Mouse (Mus musculus) midbrain, embryonic 13.5 days (tissue): ENCODE results near the gene Ptcra. TPM values are rescaled to one million over a fixed set of nuclear protein-coding genes. Genes with fewer than 3 reads are reported as not detected.
"Not testable (repeated sequence)": the region's sequence is repeated elsewhere in the genome, so short reads cannot be mapped to it uniquely, and the experiment has no call there.

ENCODE experiments used
- ATAC-seq: fragments of 200-750 bp; cut with Nextera tagmentation; 2 replicates; pipeline ENCODE4 v1.8.0; 2017; ENCODE audit warnings: mild to moderate bottlenecking, moderate TSS enrichment, moderate library complexity
- H3K27ac ChIP-seq: fragments of 300-500 bp; sonication (generic); 2 replicates; pipeline ENCODE4 v1.5.1; 2015; ENCODE audit warnings: inconsistent platforms, mild to moderate bottlenecking, moderate library complexity
- H3K27me3 ChIP-seq: fragments of 300-500 bp; sonication (generic); 2 replicates; pipeline ENCODE4 v1.6.1; 2015; ENCODE audit warnings: mild to moderate bottlenecking, inconsistent platforms
- H3K36me3 ChIP-seq: fragments of 300-500 bp; sonication (generic); 2 replicates; pipeline ENCODE4 v1.6.1; 2015; ENCODE audit warnings: mild to moderate bottlenecking, inconsistent platforms
- H3K4me1 ChIP-seq: fragments of 300-500 bp; sonication (generic); replicated peaks from 2 replicates; pipeline ENCODE4 v1.6.1; 2015; ENCODE audit warnings: inconsistent platforms
- H3K4me2 ChIP-seq: fragments of 300-500 bp; sonication (generic); replicated peaks from 2 replicates; pipeline ENCODE4 v1.6.1; 2015; ENCODE audit warnings: moderate library complexity, mild to moderate bottlenecking, inconsistent platforms
- H3K4me3 ChIP-seq: fragments of 300-500 bp; sonication (generic); replicated peaks from 2 replicates; pipeline ENCODE4 v1.5.1; 2015; ENCODE audit warnings: mild to moderate bottlenecking, inconsistent platforms
- H3K9ac ChIP-seq: fragments of 300-500 bp; sonication (generic); replicated peaks from 2 replicates; pipeline ENCODE4 v1.6.1; 2015; ENCODE audit warnings: mild to moderate bottlenecking, inconsistent platforms
- H3K9me3 ChIP-seq: fragments of 300-500 bp; sonication (generic); 2 replicates; pipeline ENCODE4 v1.6.1; 2016; ENCODE audit warnings: mild to moderate bottlenecking, inconsistent platforms
- WGBS: fragments of 180-500 bp; shearing (Covaris S2); methylation state at CpG from one replicate; pipeline ENCODE4 v1.1.7; 2015; 5-methylcytosine and 5-hydroxymethylcytosine counted together
- polyA plus RNA-seq: library from polyadenylated mRNA; unstranded; fragments of >200 nt; fragmentation: Nextera tagmentation; extraction: Ambion mirVana; gene quantifications from 2 replicates; pipeline ENCODE4 v1.2.1, GENCODE M21; 2015

Gene Ptcra
- polyA plus RNA-seq: 0.24 and 0.46 TPM in 2 replicates

DNA sequence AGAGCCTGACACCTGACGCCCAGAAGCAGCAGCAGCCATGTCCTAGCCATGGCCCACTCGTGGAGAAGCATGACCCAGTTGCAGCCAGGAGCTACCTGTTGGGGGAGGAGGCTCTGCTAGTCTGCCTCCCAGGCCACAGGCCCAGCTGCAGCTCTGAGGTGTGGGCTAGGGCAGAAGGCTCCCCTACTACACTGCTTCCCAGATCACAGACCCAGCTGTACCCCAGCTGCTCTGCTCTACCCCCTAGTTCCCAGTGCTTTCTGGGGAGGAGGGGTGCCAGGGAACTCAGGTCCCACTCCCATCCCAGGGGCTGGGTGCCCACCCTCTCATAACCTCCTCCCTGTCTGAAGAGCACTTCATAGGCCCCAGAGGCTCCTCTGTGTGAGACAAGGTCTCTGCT, at the start of gene Ptcra:
Gene Ptcra (minus strand): TSS at position 169 of the 400 bp plus-strand sequence.
- no peak for ATAC-seq
- H3K27ac ChIP-seq: no peak within 1 kb of the TSS
- no peaks in the 10 kb centered on the region for H3K4me1 ChIP-seq
- no peak within 1 kb of the TSS for H3K9ac ChIP-seq
- H3K4me3 ChIP-seq: no peak within 1 kb of the TSS
- no peaks in the 10 kb centered on the region for H3K27me3 ChIP-seq
- 57% methylated on average over 2 of the region's 2 CpGs for WGBS
- H3K4me2 ChIP-seq: no peak within 1 kb of the TSS
- H3K9me3 ChIP-seq: no peaks in the 10 kb centered on the region
- H3K36me3 ChIP-seq: no peaks in the 10 kb centered on the region

DNA sequence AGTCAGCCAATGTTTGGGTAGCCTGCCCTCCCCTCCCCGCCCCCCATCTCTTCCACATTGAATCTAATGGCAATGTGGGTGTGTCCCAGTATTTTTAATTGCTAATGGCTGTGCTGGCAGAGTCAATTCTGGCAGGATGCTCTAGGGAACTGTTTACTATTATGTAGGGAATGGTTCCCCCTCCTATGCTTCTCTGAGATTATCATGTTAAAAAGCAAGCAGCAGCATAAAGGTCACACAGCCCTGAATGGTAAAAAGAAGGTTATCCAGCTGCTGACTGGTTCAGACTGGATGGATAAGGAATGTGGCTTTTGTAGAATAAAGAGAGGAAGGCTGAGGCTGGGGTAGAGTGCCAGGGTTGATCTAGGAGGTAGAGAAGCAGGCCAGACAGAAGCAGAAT, 48.9 kb upstream of the Ptcra start:
- 94% methylated on average over 1 of the region's 1 CpGs for WGBS
- peaks cover 71% of the 10 kb centered on the region for H3K36me3 ChIP-seq

DNA sequence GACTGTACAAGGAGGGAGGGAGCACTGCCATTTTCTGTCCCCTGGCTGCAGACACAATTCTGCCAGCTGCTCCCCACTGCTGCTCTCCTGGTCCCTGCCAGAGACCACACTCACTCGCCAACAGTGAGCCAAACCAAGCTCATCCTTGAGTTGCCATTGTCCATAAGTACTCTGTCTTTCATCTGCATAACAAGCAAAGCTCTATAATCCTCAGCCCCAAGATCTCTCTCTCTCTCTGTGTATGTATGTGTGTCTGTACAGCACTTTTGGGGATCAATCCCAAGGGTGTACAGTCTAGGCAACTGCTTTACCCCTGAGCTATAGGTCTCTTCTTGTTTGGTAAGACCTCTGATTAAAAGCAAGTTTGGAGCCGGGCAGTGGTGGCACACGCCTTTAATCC, 47.2 kb upstream of the Ptcra start:
- 73% methylated on average over 3 of the region's 3 CpGs for WGBS
- Histone ChIP-seq H3K27me3 (no peaks in the 10 kb centered on the region), H3K9ac (no peak overlapping the region), H3K4me3 (no peak overlapping the region), H3K4me2 (no peak overlapping the region), H3K27ac (no peak overlapping the region), H3K36me3 (peaks cover 81% of the 10 kb centered on the region), H3K9me3 (no peaks in the 10 kb centered on the region), H3K4me1 (no peaks in the 10 kb centered on the region)
- no peak for ATAC-seq

More for the DNA sequence above, 48.9 kb upstream of the Ptcra start:
- H3K4me1 ChIP-seq: no peaks in the 10 kb centered on the region
- H3K27me3 ChIP-seq: no peaks in the 10 kb centered on the region
- ATAC-seq: no peak
- no peak overlapping the region for H3K4me2 ChIP-seq
- no peaks in the 10 kb centered on the region for H3K9me3 ChIP-seq
- no peak overlapping the region for H3K4me3 ChIP-seq
- H3K27ac ChIP-seq: no peak overlapping the region
- H3K9ac ChIP-seq: no peak overlapping the region

DNA sequence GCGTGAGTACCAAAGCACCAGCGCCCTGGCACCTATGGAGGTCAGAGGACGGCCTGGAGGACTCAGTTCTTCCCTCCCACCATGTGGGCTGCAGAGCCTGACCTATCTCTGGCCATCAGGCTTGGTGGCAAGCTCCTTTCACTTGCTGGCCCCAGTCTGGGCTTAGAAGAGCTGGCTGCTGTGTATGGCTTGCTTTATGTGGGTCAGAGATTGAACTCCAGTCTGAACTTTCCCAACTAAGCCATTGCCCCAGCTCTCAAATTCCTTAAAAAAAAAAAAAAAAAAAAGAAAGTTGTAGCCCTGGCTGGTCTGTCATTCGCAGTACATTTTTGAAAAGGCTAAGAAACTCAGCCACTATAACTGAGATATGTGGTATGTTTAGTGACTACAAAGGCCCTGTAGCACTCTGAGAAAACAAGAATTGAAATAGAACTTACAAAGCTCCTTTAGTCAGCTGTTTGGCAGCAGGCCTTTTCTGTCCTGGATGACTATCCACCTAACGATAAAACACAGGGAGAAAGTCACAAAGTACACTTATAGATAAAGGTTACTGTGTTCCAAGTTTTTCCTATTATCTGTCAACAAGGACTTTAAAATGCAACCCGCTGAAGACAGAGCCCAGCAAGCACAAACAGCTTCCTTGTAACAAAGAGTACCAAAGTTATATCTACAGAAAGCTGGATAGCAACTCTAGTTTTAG, 45.8 kb upstream of the Ptcra start:
- no peaks in the 10 kb centered on the region for H3K27me3 ChIP-seq
- H3K9ac ChIP-seq: no peak overlapping the region
- H3K27ac ChIP-seq: no peak overlapping the region
- ATAC-seq: no peak
- no peak overlapping the region for H3K4me2 ChIP-seq
- H3K9me3 ChIP-seq: no peaks in the 10 kb centered on the region
- WGBS: 91% methylated on average over 6 of the region's 6 CpGs
- peaks cover 81% of the 10 kb centered on the region for H3K36me3 ChIP-seq
- no peaks in the 10 kb centered on the region for H3K4me1 ChIP-seq
- no peak overlapping the region for H3K4me3 ChIP-seq

DNA sequence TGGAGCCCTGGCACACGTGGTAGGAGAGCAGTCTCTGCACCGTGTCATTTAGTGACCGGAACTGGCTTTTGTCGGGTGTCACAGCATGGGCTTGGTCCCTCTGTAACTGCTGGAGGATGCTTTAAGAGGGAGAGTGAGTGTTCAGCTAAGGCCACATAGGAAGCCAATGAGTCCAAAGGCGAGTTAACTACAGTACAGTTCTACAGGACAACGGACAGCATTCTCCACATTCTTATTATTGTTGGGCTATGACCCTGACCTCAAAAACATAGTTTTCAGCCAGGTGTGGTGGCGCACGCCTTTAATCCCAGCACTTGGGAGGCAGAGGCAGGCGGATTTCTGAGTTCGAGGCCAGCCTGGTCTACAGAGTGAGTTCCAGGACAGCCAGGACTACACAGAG, 44.9 kb upstream of the Ptcra start:
- Histone ChIP-seq H3K27ac (no peak overlapping the region), H3K4me1 (no peaks in the 10 kb centered on the region), H3K9me3 (no peaks in the 10 kb centered on the region), H3K4me2 (no peak overlapping the region), H3K4me3 (no peak overlapping the region), H3K36me3 (peaks cover 82% of the 10 kb centered on the region), H3K27me3 (no peaks in the 10 kb centered on the region), H3K9ac (no peak overlapping the region)
- ATAC-seq: no peak
- WGBS: 92% methylated on average over 10 of the region's 10 CpGs

DNA sequence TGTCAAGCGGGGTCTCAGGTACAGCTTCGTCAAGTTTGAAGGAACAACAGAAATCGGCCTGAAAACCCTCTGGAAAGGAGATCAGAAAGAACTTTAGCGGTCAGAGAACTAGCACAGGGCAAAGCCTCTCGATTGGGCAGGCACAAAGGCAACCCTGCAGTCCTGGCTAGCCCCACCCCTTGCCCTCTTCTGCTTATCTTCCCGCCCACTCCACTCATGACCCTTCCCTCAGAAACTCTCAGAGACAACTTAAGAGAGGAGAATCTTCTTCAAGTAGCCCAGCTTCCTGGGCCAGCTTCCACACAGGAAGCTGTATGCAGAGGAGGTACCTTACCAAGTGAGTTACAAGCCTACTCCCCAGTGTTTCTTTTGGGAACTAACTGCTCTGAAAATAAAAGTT, 38.2 kb upstream of the Ptcra start:
- H3K9me3 ChIP-seq: no peaks in the 10 kb centered on the region

DNA sequence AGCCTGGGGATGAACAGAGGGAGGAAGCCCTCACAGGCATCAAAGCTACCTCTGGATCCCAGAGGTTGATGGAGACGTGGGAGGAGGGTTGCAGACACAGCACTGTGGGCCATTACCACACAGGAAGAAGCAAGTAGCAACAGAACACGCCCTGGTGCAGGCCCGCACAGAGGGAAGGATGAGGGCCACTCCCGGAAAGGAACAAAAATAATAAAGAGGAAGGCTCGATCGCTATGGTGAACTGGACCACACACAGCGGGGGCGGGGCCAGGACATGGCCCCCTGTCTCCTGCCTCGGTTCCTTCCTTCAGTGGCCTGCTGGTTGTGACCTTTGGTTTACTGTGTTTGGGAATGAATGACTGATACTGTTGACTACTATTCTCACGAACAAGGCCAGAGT, 36.2 kb upstream of the Ptcra start:
- Histone ChIP-seq H3K9me3 (no peaks in the 10 kb centered on the region), H3K36me3 (peaks cover 53% of the 10 kb centered on the region), H3K9ac (no peak overlapping the region), H3K27me3 (no peaks in the 10 kb centered on the region), H3K27ac (no peak overlapping the region), H3K4me1 (0 out of 2 replicates have a peak, but pooled peaks cover 4% of the 10 kb centered on the region), H3K4me3 (no peak overlapping the region), H3K4me2 (no peak overlapping the region)
- ATAC-seq: no peak
- WGBS: 79% methylated on average over 10 of the region's 10 CpGs

More for the DNA sequence above, 38.2 kb upstream of the Ptcra start:
- no peak for ATAC-seq
- H3K4me2 ChIP-seq: no peak overlapping the region
- 91% methylated on average over 6 of the region's 6 CpGs for WGBS
- 0 out of 2 replicates have a peak, but pooled peaks cover 4% of the 10 kb centered on the region for H3K4me1 ChIP-seq
- no peak overlapping the region for H3K9ac ChIP-seq
- H3K4me3 ChIP-seq: no peak overlapping the region
- no peaks in the 10 kb centered on the region for H3K27me3 ChIP-seq
- peaks cover 68% of the 10 kb centered on the region for H3K36me3 ChIP-seq
- H3K27ac ChIP-seq: no peak overlapping the region

DNA sequence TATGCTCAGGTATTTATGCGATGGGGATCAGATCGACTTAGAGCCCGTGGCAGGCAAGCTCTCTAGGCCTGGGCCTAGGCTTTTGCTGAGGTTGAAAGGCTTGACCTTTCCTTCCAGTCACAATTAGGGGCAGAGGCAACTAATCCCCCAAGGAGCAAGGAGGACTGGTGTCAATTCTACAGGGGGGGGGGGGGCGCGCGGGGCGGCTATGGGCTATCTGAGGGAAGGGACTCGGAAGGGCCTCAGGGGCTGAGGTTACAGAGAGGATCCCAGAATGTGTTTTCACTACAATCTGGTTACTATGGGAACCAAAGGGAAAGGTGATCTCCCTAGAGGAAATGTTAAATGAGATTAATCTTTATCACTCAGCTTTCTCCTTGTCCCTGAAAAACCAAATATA, 33.9 kb upstream of the Ptcra start:
- Histone ChIP-seq H3K27me3 (no peaks in the 10 kb centered on the region), H3K27ac (no peak overlapping the region; the same call in 1 of the 2 replicates), H3K36me3 (peaks cover 37% of the 10 kb centered on the region), H3K4me3 (no peak overlapping the region), H3K4me1 (0 out of 2 replicates have a peak, but pooled peaks cover 4% of the 10 kb centered on the region), H3K9ac (no peak overlapping the region), H3K4me2 (no peak overlapping the region), H3K9me3 (no peaks in the 10 kb centered on the region)
- WGBS: 29% methylated on average over 4 of the region's 8 CpGs
- ATAC-seq: no peak

DNA sequence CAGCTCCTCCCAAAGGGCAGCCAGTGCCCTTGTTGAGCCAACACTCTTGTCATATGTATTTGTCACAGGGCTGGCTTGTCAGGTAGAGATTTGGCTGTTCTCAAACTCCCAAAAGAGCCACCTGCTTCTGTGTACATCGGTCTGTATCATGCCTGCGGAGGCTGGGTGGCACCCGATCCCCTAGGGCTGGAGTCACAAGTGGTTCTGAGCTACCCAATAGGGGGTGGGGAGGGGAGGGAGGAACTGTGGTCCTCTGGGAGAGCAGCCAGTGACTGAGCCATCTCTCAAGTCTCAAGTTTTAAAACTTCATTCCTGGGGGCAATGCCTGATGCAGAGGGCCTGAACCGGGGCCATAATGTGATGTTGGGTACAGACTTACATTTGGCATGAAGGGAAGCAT, 33.2 kb upstream of the Ptcra start:
- Histone ChIP-seq H3K9me3 (no peaks in the 10 kb centered on the region), H3K9ac (no peak overlapping the region), H3K4me2 (no peak overlapping the region), H3K4me1 (0 out of 2 replicates have a peak, but pooled peaks cover 4% of the 10 kb centered on the region), H3K27me3 (no peaks in the 10 kb centered on the region), H3K27ac (no peak overlapping the region), H3K36me3 (peaks cover 30% of the 10 kb centered on the region), H3K4me3 (no peak overlapping the region)
- 89% methylated on average over 4 of the region's 4 CpGs for WGBS
- no peak for ATAC-seq

DNA sequence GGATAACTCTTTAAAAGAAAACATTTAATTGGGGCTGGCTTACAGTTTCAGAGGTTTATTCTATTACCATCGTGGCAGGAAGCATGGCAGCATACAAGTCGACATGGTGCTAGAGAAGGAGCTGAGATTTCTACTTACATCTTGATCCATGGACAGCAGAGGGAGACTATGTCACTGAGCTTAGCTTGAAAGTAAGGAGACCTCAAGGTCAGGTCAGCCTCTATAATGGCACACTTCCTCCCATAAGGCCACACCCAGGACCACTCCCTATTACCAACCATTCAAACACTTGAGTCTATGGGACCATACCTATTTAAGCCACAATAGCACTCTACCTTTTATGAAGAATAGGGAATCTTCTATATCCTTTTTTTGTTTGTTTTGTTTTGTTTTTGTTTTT, 29.5 kb upstream of the Ptcra start:
- H3K4me1 ChIP-seq: 0 out of 2 replicates have a peak, but pooled peaks cover 4% of the 10 kb centered on the region
- no peaks in the 10 kb centered on the region for H3K36me3 ChIP-seq
- WGBS: 87% methylated on average over 2 of the region's 2 CpGs
- H3K9ac ChIP-seq: no peak overlapping the region
- no peak overlapping the region for H3K27ac ChIP-seq
- H3K27me3 ChIP-seq: no peaks in the 10 kb centered on the region
- no peak for ATAC-seq
- H3K9me3 ChIP-seq: no peaks in the 10 kb centered on the region
- H3K4me3 ChIP-seq: no peak overlapping the region
- no peak overlapping the region for H3K4me2 ChIP-seq

DNA sequence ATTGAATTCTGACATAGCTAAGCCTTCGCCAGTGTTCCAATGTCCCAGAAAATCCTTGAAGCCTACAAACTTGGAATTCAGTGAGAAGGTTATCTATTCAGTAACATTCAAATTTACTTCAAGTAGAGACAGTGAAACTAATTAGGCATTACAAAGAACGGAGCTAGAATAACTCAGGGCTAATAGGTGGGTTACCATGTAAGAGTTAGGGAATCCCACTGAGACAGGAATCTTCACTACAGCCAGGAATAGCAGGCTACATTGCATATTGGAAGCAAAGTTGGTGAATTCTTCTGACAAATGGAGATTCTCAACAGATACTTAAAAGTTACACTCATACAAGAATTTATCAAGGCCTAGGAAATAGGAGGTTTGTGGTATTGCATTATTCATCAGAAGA, 24.5 kb upstream of the Ptcra start:
- H3K4me1 ChIP-seq, H3K4me3 ChIP-seq, H3K9me3 ChIP-seq, H3K36me3 ChIP-seq, H3K27me3 ChIP-seq, H3K9ac ChIP-seq, H3K4me2 ChIP-seq, H3K27ac ChIP-seq, ATAC-seq: not testable (repeated sequence)
- 63% methylated on average over 2 of the region's 2 CpGs for WGBS

DNA sequence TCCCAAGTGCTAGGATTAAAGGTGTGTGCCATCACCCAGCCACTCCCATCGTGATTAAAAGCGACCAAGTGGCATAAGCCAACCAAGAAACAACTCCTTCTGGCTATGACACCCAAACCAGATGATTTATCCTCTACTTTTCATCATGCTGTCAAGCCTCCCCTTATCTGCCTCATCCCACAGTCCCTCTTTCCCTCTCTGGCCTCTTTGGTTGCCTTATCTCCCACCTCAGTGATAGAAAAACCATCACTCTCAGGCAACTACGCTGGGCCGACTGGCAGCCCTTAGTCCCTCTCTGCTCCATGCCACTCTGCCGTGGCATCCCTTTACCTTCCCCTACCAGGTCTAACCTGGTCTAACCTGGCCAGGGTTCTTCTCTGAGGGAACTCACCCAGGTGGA, 23.4 kb upstream of the Ptcra start:
- 95% methylated on average over 5 of the region's 5 CpGs for WGBS
- H3K4me3 ChIP-seq: no peak overlapping the region
- no peak overlapping the region for H3K9ac ChIP-seq
- H3K36me3 ChIP-seq: no peaks in the 10 kb centered on the region
- no peaks in the 10 kb centered on the region for H3K9me3 ChIP-seq
- H3K4me1 ChIP-seq: no peaks in the 10 kb centered on the region
- no peaks in the 10 kb centered on the region for H3K27me3 ChIP-seq
- no peak for ATAC-seq
- H3K27ac ChIP-seq: no peak overlapping the region
- no peak overlapping the region for H3K4me2 ChIP-seq

DNA sequence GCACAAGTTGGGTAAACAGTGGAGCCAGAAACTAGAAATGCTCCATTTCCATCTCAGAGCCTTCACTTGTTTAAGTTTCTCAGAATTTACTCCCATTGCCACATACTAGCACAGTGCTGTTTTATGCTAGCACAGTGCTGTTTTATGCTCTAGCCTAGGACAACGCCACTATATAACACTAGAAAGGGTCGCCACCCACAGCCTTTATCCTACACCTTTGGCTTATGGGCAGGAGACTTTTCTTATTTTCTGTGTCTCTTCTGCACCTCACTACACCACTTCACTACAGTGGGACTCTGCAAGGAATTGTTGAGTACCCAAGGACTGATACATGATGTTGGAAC, 19.7 kb upstream of the Ptcra start:
- Histone ChIP-seq H3K9ac (no peak overlapping the region), H3K4me2 (peak overlapping the region; percentile 75), H3K9me3 (no peaks in the 10 kb centered on the region), H3K36me3 (peaks cover 23% of the 10 kb centered on the region), H3K27me3 (no peaks in the 10 kb centered on the region), H3K27ac (no peak overlapping the region), H3K4me1 (peaks cover 16% of the 10 kb centered on the region), H3K4me3 (peak overlapping the region; percentile 72)
- peak; percentile 34 for ATAC-seq
- WGBS: 87% methylated on average over 2 of the region's 2 CpGs
